Mouse (Mus musculus) cerebellum, adult 11 months (tissue): ENCODE results near the gene Mras.

ENCODE experiments used
- DNase-seq: peaks from one replicate; pipeline ENCODE4 v3.0.0; 2022

The Mras gene

DNA sequence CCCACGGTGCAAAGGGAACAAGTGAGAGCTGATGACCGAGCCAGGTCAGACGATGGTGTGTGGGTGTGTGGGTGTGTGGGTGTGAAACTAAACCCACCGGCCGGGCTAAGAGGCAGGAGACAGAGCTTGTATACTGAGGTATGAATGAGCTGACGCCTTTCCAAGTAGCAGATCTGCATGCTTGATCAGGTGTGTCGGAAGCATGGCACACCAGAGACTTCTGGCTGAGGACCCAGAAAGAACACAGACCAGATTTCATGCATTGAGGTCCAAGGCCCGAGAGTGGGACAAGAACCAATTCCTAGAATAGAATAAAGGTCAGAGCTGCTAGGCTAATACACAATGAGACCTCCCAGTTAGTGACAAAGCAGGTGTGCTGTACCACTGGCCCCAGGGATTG is 1.9 kb upstream of the Mras start:
- no peak for DNase-seq

DNA sequence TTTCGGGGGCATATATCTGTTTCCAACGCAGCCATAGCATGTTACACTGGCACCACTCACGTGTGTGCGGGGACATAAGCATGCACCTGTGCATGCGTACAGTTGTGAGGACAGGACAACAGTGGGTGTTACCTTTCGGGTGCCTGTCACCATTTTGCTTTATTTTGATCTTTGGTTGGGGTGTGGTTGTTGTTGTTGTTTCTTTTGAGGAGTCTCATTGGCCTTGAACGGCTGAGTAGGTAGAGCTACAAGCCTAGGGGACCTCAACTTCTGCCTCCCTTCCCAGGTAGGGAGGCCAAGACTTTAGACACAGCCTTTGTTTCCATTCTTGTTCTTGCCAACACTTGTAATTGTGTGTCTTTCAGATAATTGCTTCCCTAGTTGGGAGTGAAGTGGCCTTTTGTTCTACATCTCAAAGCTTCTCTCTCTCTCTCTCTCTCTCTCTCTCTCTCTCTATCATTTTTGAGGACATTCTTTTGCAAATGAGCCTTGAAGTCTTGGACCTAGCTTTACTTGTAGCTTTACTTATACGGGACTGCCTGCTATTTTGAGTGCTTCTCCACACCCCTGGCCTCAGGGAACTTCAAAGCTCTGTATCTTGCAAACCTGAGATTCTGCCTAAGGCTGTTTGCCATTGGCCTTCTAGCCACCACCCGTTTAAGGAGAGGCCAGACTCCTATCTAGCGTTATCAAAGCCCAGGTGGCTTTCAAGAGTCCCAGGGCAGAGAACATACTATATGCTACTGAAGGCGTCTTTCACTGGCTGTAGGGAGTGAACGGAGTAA is 792 bp upstream of the Mras start:
- DNase-seq = no peak

- DNase-seq = peak; percentile 80
These were observed 775 bp downstream of the Mras start for GRCm38 (mm10) chr9:99436182-99437030.

GRCm38 (mm10) chr9:99435619-99436181 is 1.5 kb downstream of the Mras start:
- DNase-seq = peak; percentile 52

DNA sequence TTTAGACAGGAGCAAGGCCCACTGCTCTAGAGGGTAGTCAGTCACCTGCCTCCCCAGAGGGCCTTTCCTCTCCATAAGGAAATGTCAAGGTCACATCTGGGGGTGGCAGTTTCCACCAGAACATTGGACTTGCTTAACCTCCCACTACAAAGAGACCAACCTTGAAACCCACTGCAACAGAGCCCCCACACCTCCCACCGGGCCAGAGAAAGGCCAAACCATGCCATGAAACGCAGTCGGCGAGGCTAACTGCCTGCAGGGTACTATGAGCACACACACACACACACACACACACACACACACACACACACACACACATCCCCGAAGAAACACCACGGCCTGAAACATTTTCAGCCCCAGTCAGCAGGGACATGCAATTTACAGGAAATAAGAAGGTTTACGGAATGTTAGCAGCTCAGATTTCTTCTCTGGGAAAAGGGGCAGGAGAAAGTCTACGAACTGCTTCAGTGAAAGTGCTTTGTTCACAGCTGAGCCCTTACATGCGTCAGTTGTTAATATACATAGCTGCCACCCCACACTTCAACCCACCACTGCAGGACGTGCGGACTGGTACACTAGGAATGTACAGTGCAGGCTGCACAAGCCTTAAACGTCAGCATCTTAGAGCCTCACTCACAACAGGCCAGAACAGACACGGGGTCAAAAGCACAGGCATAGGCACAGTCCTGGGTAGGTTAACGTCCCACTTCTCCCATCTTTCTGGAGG is 2.1 kb downstream of the Mras start:
- DNase-seq = no peak

- DNase-seq = no peak
These were observed 4.7 kb downstream of the Mras start for GRCm38 (mm10) chr9:99432478-99432877.

GRCm38 (mm10) chr9:99431963-99432362 is 5.2 kb downstream of the Mras start:
- peak; percentile 46 for DNase-seq

DNA sequence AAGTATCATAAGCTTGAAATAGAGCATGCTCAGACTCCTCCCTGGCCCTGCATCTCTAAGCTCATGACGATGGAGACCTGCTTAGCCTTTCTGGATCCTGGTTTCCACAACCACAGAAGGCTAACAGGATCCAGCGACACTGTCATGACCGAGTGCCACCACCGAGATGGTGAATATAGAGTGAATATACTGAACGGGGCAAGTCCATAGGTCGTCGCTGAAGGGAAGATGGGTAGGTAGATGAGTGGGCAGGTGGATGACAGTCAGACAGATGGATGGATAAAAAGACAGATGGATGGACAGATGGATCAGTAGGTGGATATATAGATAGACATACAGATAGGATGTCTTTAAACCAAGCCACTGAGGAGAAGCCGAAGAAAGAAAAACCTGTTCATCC is 5.8 kb downstream of the Mras start:
- no peak for DNase-seq

- DNase-seq = no peak
These were observed 6.4 kb downstream of the Mras start for GRCm38 (mm10) chr9:99430806-99431205.

- no peak for DNase-seq
These were observed 7.3 kb downstream of the Mras start for GRCm38 (mm10) chr9:99429845-99430244.

DNA sequence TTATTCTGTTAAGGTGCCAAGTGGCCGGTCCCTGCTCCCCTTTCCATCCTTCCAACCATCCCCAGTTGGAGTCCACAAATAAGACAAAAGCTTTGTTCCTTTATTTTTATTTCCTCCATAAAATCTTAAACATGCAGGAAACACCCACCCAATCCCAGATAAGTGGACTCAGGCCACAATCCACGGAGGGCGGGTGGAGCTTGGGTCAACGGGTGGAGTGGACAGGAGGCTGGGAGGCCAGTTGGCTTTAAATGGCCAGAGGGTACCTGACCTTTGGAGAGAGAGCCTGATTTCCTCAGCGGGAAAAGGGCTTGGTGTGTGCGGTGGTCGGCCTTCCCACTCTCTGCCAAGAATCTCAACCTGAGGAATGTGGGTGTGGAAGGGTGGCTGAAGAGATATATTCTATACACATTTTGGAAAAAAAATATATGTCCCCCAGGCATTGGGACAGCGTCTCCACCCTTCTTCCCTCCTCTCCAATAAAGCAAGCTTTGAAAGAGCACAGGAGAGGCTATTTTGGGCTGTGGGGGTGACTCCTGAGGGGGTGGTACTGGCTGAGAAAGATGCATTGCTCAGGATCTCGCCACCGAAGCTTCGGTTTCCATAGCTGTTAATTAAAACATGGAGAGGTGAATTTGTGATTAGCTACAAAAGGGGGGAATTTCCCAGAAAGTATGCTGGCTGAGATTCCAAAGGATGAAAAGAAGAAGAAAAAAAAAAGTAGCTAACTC is 8.4 kb downstream of the Mras start:
- no peak for DNase-seq

DNA sequence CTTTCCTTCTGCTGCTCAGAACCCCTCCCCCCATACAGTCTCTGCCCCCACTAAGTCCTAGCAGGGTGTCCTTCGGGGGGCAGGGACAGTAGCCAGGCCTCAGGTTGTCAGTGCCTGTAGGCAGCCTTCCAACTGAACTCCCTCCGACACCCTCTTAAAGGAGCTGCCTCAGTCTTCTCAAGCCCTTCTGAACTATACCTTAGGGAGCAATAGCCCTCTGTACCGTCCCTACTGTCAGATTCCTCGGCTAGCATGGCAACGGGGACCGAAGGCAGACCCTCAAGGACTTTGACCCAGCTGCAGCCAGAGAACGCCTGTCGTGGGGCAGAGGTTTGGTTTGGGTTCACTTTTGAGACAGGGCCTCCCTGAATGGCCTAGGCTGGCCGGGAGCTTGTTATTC is 11.9 kb downstream of the Mras start:
- DNase-seq = no peak

DNA sequence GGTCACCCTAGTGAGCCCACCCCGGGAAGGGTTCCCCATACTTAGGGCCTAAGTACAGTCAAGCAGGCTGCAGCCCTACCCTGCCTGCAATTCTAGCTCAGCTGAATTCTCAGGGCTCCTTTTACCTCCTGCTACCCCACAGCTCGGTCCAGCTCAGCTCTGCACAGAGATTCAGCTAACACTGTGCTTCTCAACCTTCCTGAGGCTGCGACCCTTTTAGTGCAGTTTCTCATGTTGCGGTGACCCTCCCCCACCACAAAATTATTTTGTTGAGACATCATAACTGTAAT is 12.7 kb downstream of the Mras start:
- no peak for DNase-seq

GRCm38 (mm10) chr9:99423692-99424573 is 13.2 kb downstream of the Mras start:
- DNase-seq = no peak

DNA sequence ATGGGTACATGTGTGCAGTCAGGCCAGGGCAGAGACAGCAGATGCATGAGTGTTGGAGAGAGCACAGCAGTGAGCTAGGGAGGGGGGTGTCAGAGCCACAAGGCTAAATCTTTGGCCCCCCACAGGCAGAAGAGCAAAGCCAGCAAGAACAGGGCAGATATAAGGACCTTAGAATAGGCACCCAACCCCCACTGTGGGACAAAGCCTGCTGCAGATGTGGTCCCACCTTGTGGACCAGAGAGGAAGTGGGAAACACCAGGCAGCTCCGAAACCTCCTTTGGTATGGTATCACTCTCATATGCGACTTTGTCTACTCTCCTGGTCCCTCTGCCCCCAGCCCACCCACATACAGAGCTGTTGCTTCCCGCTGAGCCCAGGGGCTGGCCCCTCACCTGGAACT is 15.3 kb downstream of the Mras start:
- no peak for DNase-seq

DNA sequence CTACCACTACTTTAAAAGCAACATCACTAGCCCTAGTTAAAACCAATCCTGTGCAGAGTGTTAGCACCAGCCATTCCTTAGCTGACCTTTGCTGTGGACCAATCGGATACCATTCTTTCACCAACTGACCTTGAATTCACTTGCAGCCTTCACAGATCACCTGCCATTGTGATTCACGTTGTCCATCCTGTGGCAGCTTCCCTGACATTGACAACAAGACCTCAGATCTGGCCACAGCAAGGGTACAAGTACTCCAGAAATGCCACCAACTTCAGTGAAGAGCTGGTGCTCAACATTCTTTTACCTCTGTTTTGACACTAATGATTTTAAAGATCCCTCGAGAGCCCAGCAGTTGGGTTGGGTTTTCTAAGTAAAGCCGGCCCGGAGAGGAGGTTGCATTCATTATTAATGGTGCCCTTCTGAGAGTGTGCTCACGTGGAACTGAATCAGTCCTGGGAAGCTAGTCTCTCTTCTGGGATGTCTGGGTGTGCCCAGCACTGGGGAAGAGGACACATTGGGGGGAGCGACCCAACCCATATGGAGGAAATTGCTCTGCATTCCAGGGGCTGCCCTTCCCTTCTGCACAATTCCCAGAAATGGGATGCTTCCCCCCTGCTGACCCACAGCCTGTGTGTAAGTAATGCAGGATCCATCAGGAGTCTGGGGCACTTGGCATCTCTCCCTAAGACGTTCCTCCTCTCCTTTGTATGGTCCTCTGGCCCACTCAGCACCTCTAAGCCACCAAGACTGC is 17.1 kb downstream of the Mras start:
- DNase-seq = no peak

DNA sequence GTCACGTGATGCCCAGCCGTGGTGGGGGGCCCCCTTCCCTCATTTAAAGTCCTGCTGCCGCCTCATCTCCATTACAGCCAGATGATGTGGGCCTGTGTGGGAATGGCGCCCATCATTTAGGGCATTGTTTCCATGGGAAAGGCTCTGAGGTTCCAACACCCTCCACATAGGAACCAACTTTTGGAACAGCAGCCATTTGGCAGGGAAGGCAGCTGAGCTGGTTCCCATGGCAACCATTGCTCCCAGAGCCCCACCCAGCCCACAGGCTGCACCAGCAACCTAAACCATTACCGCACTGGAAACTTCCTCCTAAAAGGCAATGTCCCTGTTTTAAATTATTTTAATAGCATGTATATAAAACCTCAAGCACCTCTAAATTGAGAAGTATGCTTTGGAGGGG is 18.8 kb downstream of the Mras start:
- DNase-seq = no peak

DNA sequence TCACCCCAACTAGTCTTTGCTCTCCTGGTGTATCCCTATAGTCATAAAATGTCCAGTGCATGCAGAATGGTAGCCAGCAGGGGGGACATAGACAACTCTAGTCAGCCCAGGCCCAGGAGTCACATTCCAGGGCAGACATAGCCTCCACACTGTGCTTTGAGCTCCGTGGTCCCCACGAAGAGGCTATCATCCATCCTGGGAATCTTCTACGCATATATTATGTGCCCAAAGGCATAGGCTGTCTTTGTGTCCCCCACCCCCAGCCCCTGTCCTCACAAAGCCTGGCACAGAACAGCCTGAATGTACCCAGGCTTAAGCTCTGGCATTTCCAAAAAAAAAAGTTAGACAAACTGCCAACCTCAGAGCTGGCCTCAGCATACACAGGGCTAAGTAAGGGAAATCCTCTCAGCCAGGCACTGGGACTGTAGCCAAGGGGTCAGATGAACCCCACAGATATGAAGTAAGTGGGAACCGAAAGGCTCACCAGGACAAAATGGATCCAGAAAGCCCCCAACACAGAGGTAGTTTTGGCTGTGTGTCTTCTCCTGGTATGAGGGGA is 19.8 kb downstream of the Mras start:
- DNase-seq = no peak

DNA sequence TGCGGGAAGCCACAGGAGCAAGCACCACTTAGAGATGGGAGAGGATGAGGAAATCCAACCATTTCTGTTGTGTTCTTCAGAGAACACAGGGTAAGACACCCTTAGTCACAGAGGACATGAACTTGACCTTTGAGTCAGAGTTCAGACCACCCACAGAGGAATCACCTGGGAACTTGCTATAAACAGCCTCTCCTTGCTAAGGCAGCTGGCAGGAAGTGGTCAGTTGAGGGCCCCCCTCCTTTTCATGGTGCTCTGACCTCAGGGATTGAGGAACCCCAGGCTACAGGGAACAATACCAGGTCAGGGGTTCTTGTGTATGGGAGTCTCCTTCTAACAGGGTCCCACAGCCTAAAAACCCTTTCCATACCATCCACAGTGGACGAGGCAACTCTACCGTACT is 20.4 kb downstream of the Mras start:
- DNase-seq = no peak

DNA sequence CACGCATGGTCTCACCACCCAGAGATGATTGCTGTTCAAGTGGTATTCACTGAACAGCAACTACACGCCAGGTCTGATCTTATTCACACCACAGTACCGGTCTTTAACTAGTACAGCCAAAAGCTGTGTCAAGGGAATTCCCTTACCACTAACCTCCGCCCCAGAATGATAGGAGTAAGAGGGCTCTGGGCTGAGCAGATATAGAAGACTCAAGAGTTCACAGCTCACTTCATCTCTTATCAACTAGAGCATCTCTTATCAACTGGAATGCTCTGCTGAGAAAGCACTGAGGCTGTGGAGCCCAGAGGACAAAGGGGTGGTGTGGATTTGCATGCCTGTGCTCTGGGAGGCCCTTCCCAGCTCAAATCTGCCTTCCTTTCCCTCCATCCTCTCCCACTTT is 25.4 kb downstream of the Mras start:
- no peak for DNase-seq

DNA sequence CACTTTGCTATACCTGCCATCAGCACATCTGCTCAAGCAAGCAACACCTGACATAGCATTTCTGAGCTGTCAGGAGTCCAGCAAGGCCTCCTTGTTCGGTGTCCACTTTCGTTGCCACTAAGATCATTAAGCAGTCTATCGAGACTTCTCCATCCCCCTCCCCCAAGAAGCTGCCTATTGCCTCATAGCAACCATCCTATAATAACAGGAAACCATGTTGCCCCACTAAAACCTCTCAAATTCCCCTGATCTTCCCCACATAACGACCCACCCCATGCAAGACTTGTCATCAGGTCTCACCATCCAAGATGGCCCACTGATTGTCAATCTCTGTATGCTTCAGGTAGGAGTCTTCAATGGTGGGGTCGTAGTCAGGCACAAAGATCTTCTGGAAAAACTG is 26.1 kb downstream of the Mras start:
- DNase-seq = no peak
